Comparison of ENCODE assay signal across 13 mouse cellular contexts in genomic region chr6:108824816-108825545, GRCm38 (mm10). TPM values are rescaled to one million over a fixed set of nuclear protein-coding genes. Genes with fewer than 3 reads are reported as not detected.
DNase-seq lines count a peak whose midpoint lies in the region; ATAC-seq and TF ChIP-seq lines count a peak whose summit lies in the region.
"Had no signal": no experiment of that assay in that cellular context is flagged by ENCODE, and none has a peak within 500 bp of the region (broad histone marks: within the 10 kb centered on the region; RNA-seq: fewer than 3 reads in every experiment).

No protein-coding gene starts in this region.

- H3K4me1 ChIP-seq in liver, embryonic 12.5 days = peaks cover 35% of the 10 kb centered on the region
- peaks cover 5% of the 10 kb centered on the region for H3K4me1 ChIP-seq in liver, embryonic 11.5 days (replicated peaks; ENCODE audit: control insufficient read depth, insufficient read depth, low read length)
- H3K4me1 ChIP-seq in bone marrow macrophage, adult 2 months (ENCODE audit: control insufficient read depth, insufficient read depth, low read length) = peaks cover 25% of the 10 kb centered on the region
- peaks cover 3% of the 10 kb centered on the region; the same call in 1 of the 2 replicates for H3K4me1 ChIP-seq in midbrain, postnatal 0 days (ENCODE audit: insufficient read depth, low read length)

- H3K27me3 ChIP-seq in liver, embryonic 12.5 days (replicated peaks) = no peaks in the 10 kb centered on the region
- no peaks in the 10 kb centered on the region for H3K27me3 ChIP-seq in liver, embryonic 11.5 days (replicated peaks; ENCODE audit: control insufficient read depth, insufficient read depth, low read length)
- no peaks in the 10 kb centered on the region for H3K27me3 ChIP-seq in midbrain, postnatal 0 days (ENCODE audit: insufficient read depth, low read length)
- H3K27me3 ChIP-seq: embryonic facial prominence, embryonic 15.5 days; forebrain, embryonic 15.5 days had no signal

- H3K27ac ChIP-seq in liver, embryonic 12.5 days = 0 out of 2 replicates have a peak overlapping the region, but pooled peaks have one; percentile 25
- no peak overlapping the region for H3K27ac ChIP-seq in liver, embryonic 11.5 days (ENCODE audit: low read depth, low read length)
- H3K27ac ChIP-seq in bone marrow macrophage, adult 2 months (ENCODE audit: insufficient read depth, low read depth, low read length) = peak overlapping the region; percentile 88
- H3K27ac ChIP-seq in midbrain, postnatal 0 days (ENCODE audit: low read depth, low read length) = no peak overlapping the region
- H3K27ac ChIP-seq: embryonic facial prominence, embryonic 15.5 days; forebrain, embryonic 15.5 days had no signal

- DNase-seq in liver, embryonic 11.5 days (ENCODE audit: low spot score) = no peak
- peak; percentile 73 for DNase-seq in A20 (ENCODE audit: low read depth, low spot score)
- no peak for DNase-seq in midbrain, postnatal 0 days (ENCODE audit: low spot score)
- DNase-seq: adrenal gland, adult 8-10 months; cerebellum, postnatal 36 days; kidney, postnatal 10 days had no signal

- H3K9ac ChIP-seq in liver, embryonic 12.5 days = no peak overlapping the region
- no peak overlapping the region for H3K9ac ChIP-seq in liver, embryonic 11.5 days (ENCODE audit: low read depth, low read length)
- H3K9ac ChIP-seq in midbrain, postnatal 0 days (replicated peaks; ENCODE audit: low read length, poor library complexity, severe bottlenecking) = no peak overlapping the region
- H3K9ac ChIP-seq: embryonic facial prominence, embryonic 15.5 days; forebrain, embryonic 15.5 days had no signal

- no peak for TF ChIP-seq CTCF in bone marrow macrophage, adult 2 months (IDR thresholded peaks at IDR 0.05; ENCODE audit: low read depth, low read length)
- no peak for TF ChIP-seq CTCF in midbrain, postnatal 0 days (IDR thresholded peaks at IDR 0.05)

- peaks cover 43% of the 10 kb centered on the region for H3K36me3 ChIP-seq in liver, embryonic 12.5 days
- peaks cover 6% of the 10 kb centered on the region; the same call in 1 of the 2 replicates for H3K36me3 ChIP-seq in liver, embryonic 11.5 days (ENCODE audit: control insufficient read depth, insufficient read depth, low read length)
- H3K36me3 ChIP-seq in midbrain, postnatal 0 days (ENCODE audit: insufficient read depth, low read length) = peaks cover 19% of the 10 kb centered on the region; the same call in 1 of the 2 replicates

- 27% methylated on average over 7 of the region's 7 CpGs for WGBS in liver, embryonic 12.5 days (ENCODE audit: insufficient replicate concordance)
- WGBS in liver, embryonic 11.5 days = 50% methylated on average over 7 of the region's 7 CpGs
- 87% methylated on average over 7 of the region's 7 CpGs for WGBS in midbrain, postnatal 0 days

- ATAC-seq in liver, embryonic 12.5 days = no peak
- no peak for ATAC-seq in liver, embryonic 11.5 days (replicated peaks; ENCODE audit: low FRiP score)
- peak; percentile 8; the same call in 1 of the 2 replicates for ATAC-seq in megakaryocyte, adult 5-6 weeks (ENCODE audit: poor library complexity, severe bottlenecking)
- ATAC-seq in monocyte, adult 5-6 weeks (replicated peaks; ENCODE audit: insufficient number of reproducible peaks, low FRiP score, low TSS enrichment, poor library complexity, severe bottlenecking) = no peak
- ATAC-seq in midbrain, postnatal 0 days (ENCODE audit: low FRiP score) = no peak
- ATAC-seq: forebrain, embryonic 15.5 days; inflammation-experienced regulatory T-cells, adult 6 months had no signal

- H3K4me3 ChIP-seq in liver, embryonic 12.5 days = no peak overlapping the region
- H3K4me3 ChIP-seq in liver, embryonic 11.5 days (ENCODE audit: low read depth, low read length) = no peak overlapping the region
- H3K4me3 ChIP-seq in bone marrow macrophage, adult 2 months (ENCODE audit: insufficient read depth, low read length) = 0 out of 2 replicates have a peak overlapping the region, but pooled peaks have one; percentile 7
- H3K4me3 ChIP-seq in midbrain, postnatal 0 days (ENCODE audit: low read depth, low read length) = no peak overlapping the region
- H3K4me3 ChIP-seq: embryonic facial prominence, embryonic 15.5 days; forebrain, embryonic 15.5 days had no signal

- no peak overlapping the region for H3K4me2 ChIP-seq in liver, embryonic 12.5 days
- no peak overlapping the region; the same call in 1 of the 2 replicates for H3K4me2 ChIP-seq in liver, embryonic 11.5 days
- H3K4me2 ChIP-seq in midbrain, postnatal 0 days (ENCODE audit: low read depth, low read length, poor library complexity, severe bottlenecking) = no peak overlapping the region
- H3K4me2 ChIP-seq: embryonic facial prominence, embryonic 15.5 days; forebrain, embryonic 15.5 days had no signal

- no peak for TF ChIP-seq POLR2A in bone marrow macrophage, adult 2 months (IDR thresholded peaks at IDR 0.05; ENCODE audit: borderline replicate concordance, low read depth, low read length)

- H3K9me3 ChIP-seq in liver, embryonic 12.5 days (replicated peaks) = no peaks in the 10 kb centered on the region
- no peaks in the 10 kb centered on the region for H3K9me3 ChIP-seq in liver, embryonic 11.5 days (ENCODE audit: control insufficient read depth, low read length)
- no peaks in the 10 kb centered on the region for H3K9me3 ChIP-seq in midbrain, postnatal 0 days (ENCODE audit: low read length)
- H3K9me3 ChIP-seq: embryonic facial prominence, embryonic 15.5 days; forebrain, embryonic 15.5 days had no signal

RNA-seq across cellular contexts. Expression of gene Edem1, which starts 3.5 kb away (rescaled TPM):
- 30.8 TPM in 2 replicates for polyA plus RNA-seq in liver, embryonic 12.5 days (2016; fragmentation: Nextera tagmentation; extraction: Ambion mirVana)
- polyA plus RNA-seq in liver, embryonic 11.5 days (2014; fragmentation: Nextera tagmentation; extraction: Ambion mirVana) = 25.0 and 30.6 TPM in 2 replicates
- polyA plus RNA-seq in bone marrow macrophage, adult 2 months (2012; ENCODE audit: insufficient read depth, insufficient read length, missing spikeins) = 186 and 200 TPM in 2 replicates
- total RNA-seq in megakaryocyte, adult 5-6 weeks (2015) = 133 and 149 TPM in 2 replicates
- 118 and 136 TPM in 2 replicates for total RNA-seq in megakaryocyte, adult 5-6 weeks (2017)
- 80.8 to 102 TPM (median 99.0 TPM) in 3 replicates for total RNA-seq in monocyte, adult 5-6 weeks (2017)
- 11.3 and 13.4 TPM in 2 replicates for total RNA-seq in midbrain, postnatal 0 days (2014; rRNA removed)
- 3.1 and 3.7 TPM in 2 replicates for polyA plus RNA-seq in midbrain, postnatal 0 days (2015; fragmentation: Nextera tagmentation; extraction: Ambion mirVana)

RNA-seq across cellular contexts. Expression of gene Arl8b, which starts 42.1 kb away (rescaled TPM):
- 48.1 and 49.1 TPM in 2 replicates for polyA plus RNA-seq in liver, embryonic 12.5 days (2016; fragmentation: Nextera tagmentation; extraction: Ambion mirVana)
- 64.1 and 81.5 TPM in 2 replicates for polyA plus RNA-seq in liver, embryonic 11.5 days (2014; fragmentation: Nextera tagmentation; extraction: Ambion mirVana)
- 103 and 114 TPM in 2 replicates for polyA plus RNA-seq in bone marrow macrophage, adult 2 months (2012; ENCODE audit: insufficient read depth, insufficient read length, missing spikeins)
- total RNA-seq in megakaryocyte, adult 5-6 weeks (2015) = 188 and 201 TPM in 2 replicates
- total RNA-seq in megakaryocyte, adult 5-6 weeks (2017) = 67.0 and 67.8 TPM in 2 replicates
- 37.0 to 88.3 TPM (median 55.0 TPM) in 3 replicates for total RNA-seq in monocyte, adult 5-6 weeks (2017)
- 73.1 and 73.9 TPM in 2 replicates for total RNA-seq in midbrain, postnatal 0 days (2014; rRNA removed)
- polyA plus RNA-seq in midbrain, postnatal 0 days (2015; fragmentation: Nextera tagmentation; extraction: Ambion mirVana) = 89.6 and 105 TPM in 2 replicates

Comparison
In these comparisons a context has a peak if more than half of its experiments do, and no peak if none do; other contexts are left out.
1. H3K27ac ChIP-seq: peak in liver, embryonic 12.5 days (single experiment) and bone marrow macrophage, adult 2 months (single experiment); none in liver, embryonic 11.5 days (single experiment) and midbrain, postnatal 0 days (single experiment).